Mouse (Mus musculus) lung, adult 18-20 months (tissue): ENCODE results near the gene Abcf2.
A peak's percentile ranks its signal among the peaks of the same experiment; 100 is the strongest.

ENCODE experiments used
- DNase-seq, 2 experiments: peaks; one replicate each; pipeline ENCODE4 v3.0.0; 2022; ENCODE audit warnings: mixed read lengths in 2 of 2

The Abcf2 gene

GRCm38 (mm10) chr5:24577183-24577929 is at the start of gene Abcf2:
Gene Abcf2 (minus strand): TSS chr5:24577467.
- DNase-seq = peak; percentile 100

GRCm38 (mm10) chr5:24624822-24625120 is 47.5 kb upstream of the Abcf2 start:
- DNase-seq = no peak

- DNase-seq = no peak
Measured at GRCm38 (mm10) chr5:24623986-24624821, 46.9 kb upstream of the Abcf2 start, which contains the start of gene Smarcd3. Gene Smarcd3 (minus strand): TSS chr5:24624411.

GRCm38 (mm10) chr5:24623041-24623985 is 46.0 kb upstream of the Abcf2 start:
- DNase-seq = no peak

GRCm38 (mm10) chr5:24622386-24623040 is 45.2 kb upstream of the Abcf2 start:
- DNase-seq = no peak

GRCm38 (mm10) chr5:24620626-24621025 is 43.4 kb upstream of the Abcf2 start:
- no peak for DNase-seq

DNA sequence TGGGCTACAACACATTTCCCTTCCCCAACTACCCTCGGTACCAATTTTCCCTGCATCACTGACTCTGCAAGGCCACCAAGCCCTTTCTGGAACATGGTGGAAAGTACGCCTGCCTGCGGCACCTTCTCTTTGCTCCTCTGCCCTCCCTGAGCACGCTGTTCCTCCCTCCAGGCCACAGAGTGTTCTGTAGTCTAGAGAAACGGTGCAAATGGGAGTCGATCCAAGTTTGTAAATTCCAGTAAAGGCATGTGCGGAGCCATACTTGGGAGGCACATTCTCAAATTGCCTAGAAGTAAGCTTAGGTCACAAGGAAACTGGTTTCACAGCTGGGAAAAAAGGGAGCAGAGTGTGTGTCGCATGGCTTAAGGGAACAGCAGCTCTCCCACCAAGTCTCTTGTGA is 42.8 kb upstream of the Abcf2 start:
- DNase-seq = no peak

DNA sequence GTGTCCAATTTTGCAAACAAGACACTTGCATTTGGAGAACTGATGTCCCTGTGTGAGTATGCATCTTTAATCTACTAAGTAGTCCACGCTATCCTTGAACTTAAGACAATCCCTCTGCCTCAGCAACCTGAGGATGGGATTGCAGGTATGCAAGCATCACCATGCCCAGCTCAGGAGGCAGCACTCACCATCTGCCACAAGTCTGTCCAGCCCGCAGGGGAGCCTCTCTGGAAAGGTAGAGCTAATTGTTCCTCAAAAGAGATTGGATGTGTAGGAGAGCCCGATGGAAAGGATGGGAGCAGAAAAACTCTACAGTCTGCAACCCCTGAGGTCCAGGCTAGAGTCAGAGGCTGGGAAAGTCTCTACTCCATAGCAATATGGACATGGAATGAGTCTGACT is 41.7 kb upstream of the Abcf2 start:
- no peak for DNase-seq

GRCm38 (mm10) chr5:24615097-24615496 is 37.8 kb upstream of the Abcf2 start:
- DNase-seq = no peak

DNA sequence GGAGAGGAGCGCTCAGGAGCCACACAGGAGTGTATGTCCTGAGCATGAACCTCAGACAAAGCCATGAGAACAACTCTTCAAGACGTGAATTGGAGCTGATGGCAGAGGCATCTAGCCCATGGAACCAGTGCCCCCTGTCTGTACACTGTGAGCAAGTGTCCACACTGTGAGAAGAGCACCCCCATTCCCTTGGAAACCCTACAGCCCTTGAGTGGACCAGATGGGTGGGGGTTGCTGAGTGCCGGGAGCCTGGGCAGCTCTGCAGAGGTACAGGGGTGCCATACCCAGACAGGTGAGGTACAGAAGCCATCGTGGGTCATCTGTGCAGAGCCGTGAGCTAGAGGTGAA is 35.0 kb upstream of the Abcf2 start:
- DNase-seq = no peak

- DNase-seq = no peak
Measured at GRCm38 (mm10) chr5:24611366-24612301, 34.4 kb upstream of the Abcf2 start.

- no peak for DNase-seq
Measured at GRCm38 (mm10) chr5:24609388-24609787, 32.1 kb upstream of the Abcf2 start.

- DNase-seq = no peak
Measured at GRCm38 (mm10) chr5:24605980-24606665, 28.9 kb upstream of the Abcf2 start.

GRCm38 (mm10) chr5:24605321-24605979 is 28.2 kb upstream of the Abcf2 start:
- no peak for DNase-seq

DNA sequence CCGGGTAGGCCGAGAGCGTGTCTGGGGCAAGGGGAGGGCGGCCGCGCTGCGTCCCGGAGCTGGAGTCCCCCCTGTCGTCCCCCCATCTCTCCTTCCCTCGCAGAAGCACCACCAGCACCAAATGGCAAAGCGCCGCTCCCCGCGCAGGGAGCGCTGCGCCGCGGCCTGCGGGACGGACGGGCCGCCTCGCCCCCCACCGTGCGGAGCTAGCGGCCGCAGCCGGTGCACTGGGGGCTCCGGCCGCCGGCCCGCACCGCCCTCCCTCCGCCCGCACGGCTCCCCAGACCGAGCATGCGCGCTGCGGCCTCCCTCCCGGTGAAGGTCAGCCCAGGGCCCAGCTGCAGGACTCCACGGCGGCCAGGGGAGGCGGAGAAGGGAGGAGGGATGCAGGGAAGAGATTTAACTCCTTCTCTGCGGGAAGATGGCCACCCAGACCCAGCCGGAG is 27.4 kb upstream of the Abcf2 start:
- DNase-seq = peak; percentile 89 to 91

DNA sequence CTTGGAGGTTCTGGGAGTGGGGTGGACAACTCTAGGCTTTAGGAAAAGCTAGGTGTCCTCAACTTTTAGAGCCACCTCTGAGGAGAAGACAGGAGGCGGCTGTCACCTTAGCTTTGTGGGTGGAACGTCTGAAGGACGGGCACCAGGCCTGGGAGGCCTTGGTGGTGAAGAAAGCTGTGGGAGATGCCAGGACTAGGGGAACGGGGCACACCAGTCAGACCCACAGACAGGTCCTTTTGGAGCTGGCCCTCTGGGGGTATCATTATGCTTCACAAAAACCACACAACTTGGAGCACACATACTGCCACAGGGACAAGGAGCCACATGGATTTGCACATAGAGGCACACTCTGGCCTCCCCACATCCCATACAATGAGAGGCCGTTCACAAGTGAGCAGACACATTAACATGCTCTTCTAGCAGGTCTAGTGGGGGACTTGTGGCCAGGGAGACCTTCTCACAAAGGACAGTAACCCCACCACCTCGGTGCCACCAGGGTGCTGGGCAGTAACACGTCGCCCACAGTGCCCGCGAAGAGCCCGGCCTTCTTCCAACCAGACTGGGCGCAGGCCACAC is 26.9 kb upstream of the Abcf2 start:
- DNase-seq = no peak

- no peak for DNase-seq
Measured at GRCm38 (mm10) chr5:24603431-24604010, 26.3 kb upstream of the Abcf2 start.

DNA sequence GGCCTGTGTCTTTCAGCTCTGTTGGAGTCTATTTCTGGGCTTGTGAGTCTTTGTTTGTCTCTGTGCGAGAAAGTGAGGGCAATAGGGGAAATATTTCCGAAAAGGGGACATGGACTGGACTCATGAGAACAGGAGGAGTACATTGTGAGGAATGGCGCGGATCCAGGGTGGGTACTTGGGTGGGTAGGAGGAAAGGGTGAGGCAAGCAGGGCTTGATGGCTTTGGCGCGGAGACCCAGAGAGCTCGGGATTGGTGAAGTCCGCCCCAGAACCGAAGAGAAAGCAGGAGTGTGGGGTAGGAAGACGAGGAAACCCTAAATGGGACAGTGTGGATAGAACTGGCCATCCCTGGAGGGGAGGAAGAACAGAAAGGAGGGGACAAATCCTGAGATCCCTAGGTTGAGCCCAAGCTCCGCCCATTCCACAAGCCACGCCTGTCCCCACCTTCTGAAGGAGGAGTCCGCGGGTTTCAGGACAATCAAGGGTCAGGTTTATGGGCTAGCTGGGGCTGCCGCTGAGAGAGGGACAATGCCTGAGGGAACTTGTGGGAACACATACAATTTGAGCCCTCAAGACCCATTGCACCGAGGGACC is 25.6 kb upstream of the Abcf2 start:
- peak; percentile 93 to 94 for DNase-seq
